Mouse (Mus musculus) c-Kit-positive CD71-negative TER-119-negative erythroid progenitor cells, embryonic 14.5 days (primary cell): ENCODE measurements around the gene Gpatch8.

Experiments used
- DNase-seq: peaks from one replicate; pipeline ENCODE4 v3.0.0-alpha.2; 2013; ENCODE audit warnings: low read depth

Gpatch8 gene

GRCm38 (mm10) chr11:102496732-102497131, 59.5 kb downstream of the Gpatch8 start:
- DNase-seq: no peak

- DNase-seq: no peak
These were observed 60.0 kb downstream of the Gpatch8 start for GRCm38 (mm10) chr11:102496206-102496605.

DNA sequence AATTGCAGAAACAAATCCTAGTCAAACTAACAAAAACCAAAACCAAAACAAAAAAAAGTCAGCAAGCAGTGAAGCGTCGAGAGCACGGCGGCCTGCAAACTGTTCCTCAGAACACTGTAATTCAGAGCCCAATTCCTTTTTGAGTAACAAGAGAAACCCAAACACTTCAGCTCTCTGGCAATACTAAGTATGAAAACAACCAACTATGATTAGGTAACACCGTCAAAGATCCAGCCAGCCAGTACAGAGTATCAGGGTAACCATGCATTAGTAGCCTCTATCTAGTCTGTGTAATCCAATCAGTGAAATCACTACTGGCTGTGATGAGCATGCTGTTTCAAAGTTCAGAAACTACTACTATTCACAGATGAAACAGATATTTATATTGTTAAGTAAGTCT, 60.5 kb downstream of the Gpatch8 start:
- no peak for DNase-seq

DNA sequence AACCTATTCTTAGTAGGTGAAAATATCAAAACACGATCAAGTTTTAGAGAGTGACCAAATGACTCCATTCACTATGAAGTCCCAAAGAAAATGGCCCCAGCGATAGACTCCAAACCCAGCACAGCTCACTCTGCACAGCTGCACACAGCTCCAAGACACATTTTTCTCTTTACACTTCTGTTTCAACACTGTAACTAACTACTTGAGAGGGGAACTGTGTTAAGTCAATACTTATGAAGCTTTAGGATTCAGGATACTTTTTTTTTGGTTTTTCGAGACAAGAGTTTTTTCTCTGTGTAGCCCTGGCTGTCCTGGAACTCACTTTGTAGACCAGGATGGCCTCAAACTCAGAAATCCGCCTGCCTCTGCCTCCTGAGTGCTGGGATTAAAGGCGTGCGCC, 61.1 kb downstream of the Gpatch8 start:
- DNase-seq: no peak

DNA sequence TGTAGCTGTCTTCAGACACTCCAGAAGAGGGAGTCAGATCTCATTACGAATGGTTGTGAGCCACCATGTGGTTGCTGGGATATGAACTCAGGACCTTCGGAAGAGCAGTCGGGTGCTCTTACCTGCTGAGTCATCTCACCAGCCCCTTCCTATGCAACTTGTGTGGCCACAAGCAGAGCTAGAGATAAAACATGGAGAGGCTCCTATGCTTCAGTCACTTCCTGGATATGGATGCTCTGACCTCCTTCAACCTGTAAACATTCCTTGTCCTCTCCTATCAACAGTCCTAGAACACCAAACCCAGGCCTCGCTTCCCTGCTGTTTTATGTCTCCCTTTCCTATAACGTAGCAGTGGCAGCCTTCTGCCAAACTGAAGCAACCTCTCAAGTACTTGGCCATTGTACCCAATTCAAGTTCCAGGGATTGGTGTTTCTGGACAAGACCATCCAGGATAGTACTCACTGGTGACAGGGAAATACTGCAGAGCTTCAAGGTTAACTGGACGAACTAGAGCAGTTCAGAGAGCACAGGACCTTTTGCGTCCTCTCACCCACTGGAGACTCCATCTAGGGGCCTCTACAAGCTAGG, 62.0 kb downstream of the Gpatch8 start:
- DNase-seq: no peak

- DNase-seq: no peak
These were observed 63.0 kb downstream of the Gpatch8 start for GRCm38 (mm10) chr11:102493241-102493640.

DNA sequence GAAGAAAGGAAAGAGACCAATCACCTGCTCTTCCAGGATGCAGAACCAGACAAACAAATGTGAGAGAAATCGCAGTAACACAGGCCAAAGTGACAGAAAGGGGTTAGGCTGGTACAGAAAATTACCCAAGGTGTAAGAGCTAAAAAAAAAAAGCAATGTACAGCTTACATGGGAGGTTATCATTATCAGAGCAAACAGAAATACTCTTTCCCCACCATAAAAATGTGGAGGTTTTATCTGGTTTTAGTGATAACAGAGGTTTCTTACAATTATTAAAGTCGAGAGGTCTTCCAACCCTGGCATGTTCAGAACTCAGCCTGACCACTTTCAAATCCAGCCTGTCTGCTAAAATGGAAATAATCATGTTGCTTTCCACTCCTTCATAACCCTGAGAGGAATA, 68.3 kb downstream of the Gpatch8 start:
- no peak for DNase-seq

- DNase-seq: peak; percentile 52
These were observed 69.3 kb downstream of the Gpatch8 start for GRCm38 (mm10) chr11:102486733-102487386.

- no peak for DNase-seq
These were observed 74.4 kb downstream of the Gpatch8 start for GRCm38 (mm10) chr11:102481779-102482178.

- no peak for DNase-seq
These were observed 75.3 kb downstream of the Gpatch8 start for GRCm38 (mm10) chr11:102480897-102481296.

- no peak for DNase-seq
These were observed 76.1 kb downstream of the Gpatch8 start for GRCm38 (mm10) chr11:102480111-102480510.

GRCm38 (mm10) chr11:102479581-102479980, 76.6 kb downstream of the Gpatch8 start:
- no peak for DNase-seq

- DNase-seq: no peak
These were observed 77.5 kb downstream of the Gpatch8 start for GRCm38 (mm10) chr11:102478671-102479070.

DNA sequence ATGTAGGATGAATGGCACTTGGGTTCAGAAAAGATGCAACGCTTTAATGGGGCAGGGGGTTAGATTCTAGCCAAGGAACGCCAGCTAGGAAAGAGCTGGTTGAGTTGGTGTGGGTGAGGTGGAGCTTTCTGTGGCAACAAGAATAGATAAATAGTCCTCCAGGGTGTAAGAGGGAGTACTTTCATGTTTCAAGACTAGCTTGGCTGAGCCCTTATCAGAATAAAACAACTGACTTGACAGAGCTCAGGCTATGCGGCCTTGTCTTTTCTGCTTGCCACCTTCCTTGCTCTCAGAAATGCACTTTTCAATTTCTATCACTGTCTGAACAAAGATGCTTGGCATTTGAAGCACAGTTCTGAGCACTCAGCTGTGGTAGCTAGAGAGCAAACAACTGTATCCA, 81.2 kb downstream of the Gpatch8 start:
- DNase-seq: no peak

DNA sequence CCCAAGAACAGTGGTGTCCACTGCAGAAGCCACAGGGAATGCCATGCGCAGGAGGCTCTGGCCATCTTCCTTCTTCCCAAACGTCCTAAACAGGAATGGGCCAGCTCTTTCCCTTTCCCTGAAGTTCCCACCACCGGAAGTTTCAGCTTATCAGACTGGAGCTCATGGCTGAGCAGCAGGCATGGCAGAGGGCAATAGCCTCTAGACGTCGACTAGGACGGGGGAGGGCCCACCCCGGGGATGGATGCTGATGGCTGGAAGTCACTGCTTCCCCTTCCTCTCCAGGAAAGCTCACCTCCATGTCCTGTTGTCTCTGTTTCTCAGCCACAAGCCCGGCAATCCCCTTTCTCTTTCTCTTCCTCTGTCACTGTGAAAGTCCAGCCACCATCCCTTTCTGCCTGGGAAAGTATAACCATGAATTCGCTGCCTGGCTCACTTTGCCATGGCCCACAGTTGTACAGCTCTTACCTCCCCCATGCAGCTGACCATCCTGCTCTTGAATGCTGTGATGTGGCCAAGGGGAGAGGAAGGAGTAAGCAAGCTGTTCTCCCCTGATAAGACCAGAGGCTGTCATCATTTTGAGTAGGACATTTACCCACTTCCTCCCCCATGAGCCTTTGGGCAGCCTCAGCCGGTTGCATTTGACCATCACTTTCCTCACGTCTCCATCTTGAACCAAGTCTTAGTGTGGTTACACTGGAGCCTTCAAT, 86.4 kb downstream of the Gpatch8 start, which contains the start of gene Itga2b:
Itga2b (minus strand) TSS at position 475 of the 710 bp plus-strand sequence.
- no peak for DNase-seq

DNA sequence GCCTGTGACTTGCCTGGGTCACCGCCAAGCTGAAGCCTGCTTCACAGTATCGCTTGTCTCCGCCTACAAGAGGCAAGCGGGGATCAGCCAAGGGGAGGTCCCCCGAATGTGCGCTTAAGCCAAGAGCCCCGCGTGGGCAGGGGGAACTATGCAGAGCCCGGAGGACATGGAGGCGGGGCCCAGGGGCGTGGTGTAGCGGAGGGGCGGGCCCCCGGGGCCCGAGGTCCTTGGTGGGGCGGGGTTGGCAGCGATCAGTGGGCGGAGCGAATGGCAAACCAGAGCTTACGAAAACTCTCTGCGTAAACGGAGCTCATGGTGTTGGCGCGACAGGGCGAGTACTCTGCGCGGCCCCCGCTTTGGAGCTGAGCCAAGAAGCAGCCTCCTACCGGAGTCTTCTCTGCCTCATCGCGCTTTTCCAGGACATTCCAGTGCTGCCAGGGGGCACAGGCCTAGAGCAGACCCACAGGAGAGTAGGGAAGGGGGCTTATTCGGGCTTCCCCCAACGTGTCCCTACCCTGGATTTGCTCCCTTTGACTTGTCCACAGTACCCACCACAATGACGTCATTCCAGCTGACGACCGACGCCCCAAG, 89.1 kb downstream of the Gpatch8 start:
- peak; percentile 92 for DNase-seq

DNA sequence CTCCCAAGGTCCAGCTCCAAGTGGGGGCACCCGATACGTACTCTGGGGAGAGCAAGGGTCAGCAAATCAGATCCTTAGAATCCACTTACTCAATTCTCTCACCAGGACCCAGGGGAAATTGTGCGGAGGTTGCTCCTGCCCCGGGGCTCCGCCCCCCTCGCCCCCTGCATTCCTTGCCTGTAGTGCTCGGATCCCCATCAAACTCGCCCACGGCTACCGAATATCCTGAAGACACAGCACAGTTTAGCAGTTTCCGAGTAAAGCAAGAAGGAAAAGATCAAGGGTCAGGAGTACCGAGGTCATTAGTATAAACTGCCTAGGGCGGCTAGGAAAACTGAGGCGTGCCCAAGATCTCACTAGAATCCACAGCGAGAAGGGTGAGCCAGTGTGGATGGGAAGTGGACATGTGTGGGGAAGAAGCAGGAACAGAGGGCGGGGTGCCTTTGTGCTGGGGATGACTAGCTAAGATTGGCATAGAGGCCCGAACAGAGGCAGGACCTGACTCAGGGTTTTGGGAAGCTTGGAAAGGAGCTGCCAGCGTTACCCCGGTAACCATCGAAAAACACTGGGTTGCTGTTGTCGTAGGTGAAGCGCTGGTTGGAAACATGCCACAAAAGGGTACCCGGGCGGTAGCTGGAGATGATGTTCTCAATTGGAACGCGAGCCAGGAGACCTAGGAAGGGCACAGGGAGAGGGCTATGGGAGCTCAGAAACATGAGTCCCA, 90.3 kb downstream of the Gpatch8 start:
- no peak for DNase-seq

GRCm38 (mm10) chr11:102464901-102465300, 91.3 kb downstream of the Gpatch8 start:
- no peak for DNase-seq

DNA sequence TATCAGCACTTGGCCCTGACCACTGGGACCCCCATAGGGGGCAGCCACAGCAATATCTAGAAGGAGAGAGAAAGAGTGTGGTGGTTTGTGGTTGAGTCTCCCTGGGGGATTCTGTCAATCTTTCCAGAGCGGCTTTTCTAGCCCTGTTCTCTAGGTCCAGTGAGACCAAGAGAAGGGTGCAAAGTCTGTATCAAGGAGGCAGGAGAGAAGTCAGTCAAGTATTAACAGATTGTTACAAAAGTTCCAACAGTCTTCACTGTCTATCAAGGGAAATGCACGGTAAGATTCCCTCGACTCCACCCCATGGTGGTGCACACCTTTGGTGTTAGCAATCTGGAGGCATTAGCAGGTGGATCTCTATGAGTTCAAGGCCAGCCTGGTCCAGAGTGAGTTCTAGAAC, 94.4 kb downstream of the Gpatch8 start:
- no peak for DNase-seq

DNA sequence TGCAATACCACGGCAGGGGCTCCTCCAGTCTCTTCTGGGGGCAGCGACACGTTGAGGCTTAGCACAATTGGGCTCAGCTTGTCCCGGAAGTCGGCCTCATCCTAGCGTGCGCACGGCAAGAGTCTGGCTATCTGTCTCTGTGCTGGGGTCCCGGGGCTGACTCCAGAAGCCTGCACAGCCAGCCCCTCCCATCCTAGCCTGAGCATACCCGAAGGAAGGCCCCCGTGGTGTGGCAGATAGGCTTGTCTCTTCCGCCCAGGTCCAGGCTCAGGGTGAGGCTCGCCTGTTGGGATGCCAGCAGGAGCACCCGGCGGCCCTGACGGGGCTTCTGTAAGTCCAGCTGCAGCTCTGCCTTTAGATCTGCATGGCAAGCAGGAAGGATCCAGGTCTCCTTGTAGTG, 95.7 kb downstream of the Gpatch8 start:
- no peak for DNase-seq

DNA sequence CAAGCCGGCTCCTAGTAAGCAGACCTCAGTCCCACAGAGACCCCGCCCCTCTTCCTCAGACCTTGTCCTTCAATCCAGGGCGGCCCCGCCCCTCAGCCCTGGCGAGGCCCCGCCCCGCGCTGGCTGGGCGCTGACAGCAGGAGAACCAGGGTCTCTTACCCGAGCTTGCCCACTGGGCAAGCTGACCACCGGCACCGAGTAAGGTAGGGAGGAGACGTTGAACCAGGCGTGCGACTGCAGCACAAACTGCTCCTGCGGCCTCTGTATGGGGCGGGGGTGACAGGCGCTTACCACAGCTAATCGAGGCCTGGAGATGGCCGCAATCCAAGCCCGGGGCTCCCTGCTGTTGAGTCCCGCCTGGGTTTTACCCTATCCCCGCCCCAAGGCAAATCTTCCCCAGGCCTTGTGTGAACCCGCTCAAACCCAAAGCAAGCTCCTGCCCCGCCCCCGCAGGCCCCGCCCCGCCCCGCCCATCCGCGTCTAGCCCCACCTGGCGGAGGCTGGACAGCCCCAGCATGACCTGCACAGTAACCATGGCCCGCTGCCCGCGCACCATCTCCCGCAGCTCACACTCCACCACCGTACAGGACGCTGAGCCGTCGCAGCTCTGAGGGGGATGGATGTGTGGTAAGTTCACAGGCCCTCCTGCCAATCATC, 100.3 kb downstream of the Gpatch8 start:
- no peak for DNase-seq

DNA sequence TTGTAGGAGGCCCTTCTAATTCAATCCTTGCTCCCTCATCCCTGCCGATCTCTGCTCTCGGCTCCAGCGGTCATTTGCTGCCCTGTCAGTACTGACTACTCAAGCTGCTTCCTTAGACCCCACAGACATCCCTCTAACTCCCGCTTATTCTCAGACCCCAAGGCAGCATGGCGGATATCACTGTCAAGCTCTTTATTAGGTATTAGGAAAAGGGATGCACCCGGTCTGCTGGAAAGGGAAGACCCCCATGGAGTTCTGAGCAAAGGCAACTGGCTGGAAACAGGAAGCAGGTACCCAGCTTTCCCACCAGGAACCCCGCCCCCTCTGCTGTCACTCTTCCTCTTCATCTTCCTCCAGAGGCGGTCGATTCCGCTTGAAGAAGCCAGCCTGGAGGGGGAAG, 103.1 kb downstream of the Gpatch8 start:
- no peak for DNase-seq
